Comparison of ENCODE assay signal across 8 mouse cellular contexts in the genomic region with DNA sequence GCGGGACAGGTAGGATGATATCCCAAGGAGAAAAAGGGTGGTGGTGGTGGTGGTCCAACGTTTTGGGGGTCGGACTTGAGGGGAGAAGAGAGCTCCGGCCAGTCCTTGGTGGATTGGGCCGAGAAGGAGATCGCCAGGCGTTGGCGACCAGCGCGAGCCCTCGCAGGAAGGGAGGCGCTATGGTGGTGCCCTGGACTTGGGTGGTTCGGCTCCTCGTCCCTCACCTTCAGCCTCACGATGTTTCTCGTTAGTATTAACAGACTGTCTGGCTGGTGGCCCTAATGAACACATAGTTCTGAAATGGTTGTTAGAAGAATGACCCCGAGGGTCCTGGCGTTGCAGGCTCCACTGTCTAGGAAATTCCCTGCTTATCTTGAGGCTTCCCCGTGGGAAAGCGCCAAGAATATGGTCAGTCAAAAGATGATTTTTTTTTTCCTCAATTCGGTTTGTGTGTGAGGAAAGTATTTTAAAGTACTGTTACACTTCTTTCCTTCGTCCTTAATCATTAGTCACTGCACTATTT. TPM values are rescaled to one million over a fixed set of nuclear protein-coding genes. Genes with fewer than 3 reads are reported as not detected.
DNase-seq lines count a peak whose midpoint lies in the region; ATAC-seq and TF ChIP-seq lines count a peak whose summit lies in the region.

No protein-coding gene starts in this region.

- H3K36me3 ChIP-seq in lung, embryonic 14.5 days (ENCODE audit: insufficient read depth), result no peaks in the 10 kb centered on the region; the same call in 1 of the 2 replicates
- H3K36me3 ChIP-seq in embryonic facial prominence, embryonic 15.5 days, result 0 out of 2 replicates have a peak, but pooled peaks cover 7% of the 10 kb centered on the region
- H3K36me3 ChIP-seq in limb, embryonic 11.5 days (ENCODE audit: control insufficient read depth, insufficient read depth, low read length), result no peaks in the 10 kb centered on the region
- peaks cover 7% of the 10 kb centered on the region; the same call in 1 of the 2 replicates for H3K36me3 ChIP-seq in neural tube, embryonic 15.5 days

- peak overlapping the region; percentile 82 for H3K4me2 ChIP-seq in lung, embryonic 14.5 days
- H3K4me2 ChIP-seq in embryonic facial prominence, embryonic 15.5 days (replicated peaks), result peak overlapping the region; percentile 58
- peak overlapping the region; percentile 68 for H3K4me2 ChIP-seq in limb, embryonic 11.5 days (ENCODE audit: low read depth, severe bottlenecking)
- H3K4me2 ChIP-seq in neural tube, embryonic 15.5 days, result peak overlapping the region; percentile 67

- DNase-seq in lung, embryonic 14.5 days, result no peak
- no peak for DNase-seq in lung, adult 18-20 months
- no peak for DNase-seq in limb, embryonic 11.5 days (ENCODE audit: low spot score)
- DNase-seq in right cerebral cortex, postnatal 4 days, result no peak
- DNase-seq in adrenal gland, adult 2 months, result no peak
- no peak for DNase-seq in gastrocnemius, postnatal 36 days

- peak overlapping the region; percentile 69 for H3K4me3 ChIP-seq in lung, embryonic 14.5 days (ENCODE audit: low read depth, low read length)
- peak overlapping the region; percentile 82 for H3K4me3 ChIP-seq in embryonic facial prominence, embryonic 15.5 days (replicated peaks)
- H3K4me3 ChIP-seq in limb, embryonic 11.5 days (ENCODE audit: low read depth, low read length), result peak overlapping the region; percentile 71
- H3K4me3 ChIP-seq in neural tube, embryonic 15.5 days (replicated peaks), result peak overlapping the region; percentile 59

- H3K27ac ChIP-seq in lung, embryonic 14.5 days (ENCODE audit: low read depth), result peak overlapping the region; percentile 95
- peak overlapping the region; percentile 94 for H3K27ac ChIP-seq in embryonic facial prominence, embryonic 15.5 days (replicated peaks)
- peak overlapping the region; percentile 31; the same call in 1 of the 2 replicates for H3K27ac ChIP-seq in limb, embryonic 11.5 days (replicated peaks; ENCODE audit: low read depth, low read length)
- H3K27ac ChIP-seq in neural tube, embryonic 15.5 days (replicated peaks), result peak overlapping the region; percentile 72

- TF ChIP-seq CTCF in lung, embryonic 14.5 days (IDR thresholded peaks at IDR 0.05; ENCODE audit: low read depth), result no peak

- peak overlapping the region; percentile 75 for H3K9ac ChIP-seq in lung, embryonic 14.5 days
- H3K9ac ChIP-seq in embryonic facial prominence, embryonic 15.5 days, result peak overlapping the region; percentile 73
- peak overlapping the region; percentile 74 for H3K9ac ChIP-seq in limb, embryonic 11.5 days (ENCODE audit: low read length)
- peak overlapping the region; percentile 63 for H3K9ac ChIP-seq in neural tube, embryonic 15.5 days (replicated peaks)

- intact Hi-C loops in gastrocnemius, postnatal 36 days (cut with DNase I), result no loop called here

- peak; percentile 81 for ATAC-seq in lung, embryonic 14.5 days (ENCODE audit: insufficient read depth)
- peak; percentile 41 for ATAC-seq in embryonic facial prominence, embryonic 15.5 days (ENCODE audit: insufficient number of reproducible peaks, low FRiP score, low TSS enrichment, low read depth)
- peak; percentile 77; the same call in 1 of the 2 replicates for ATAC-seq in limb, embryonic 11.5 days (ENCODE audit: insufficient number of reproducible peaks, low FRiP score, low TSS enrichment, low read depth)
- ATAC-seq in neural tube, embryonic 15.5 days (ENCODE audit: low FRiP score), result peak; percentile 63

- no peaks in the 10 kb centered on the region for H3K27me3 ChIP-seq in lung, embryonic 14.5 days (ENCODE audit: insufficient read depth, low read length)
- no peaks in the 10 kb centered on the region for H3K27me3 ChIP-seq in embryonic facial prominence, embryonic 15.5 days
- H3K27me3 ChIP-seq in limb, embryonic 11.5 days (ENCODE audit: control insufficient read depth, insufficient read depth, low read length), result no peaks in the 10 kb centered on the region
- H3K27me3 ChIP-seq in neural tube, embryonic 15.5 days (replicated peaks), result no peaks in the 10 kb centered on the region

- WGBS in lung, embryonic 14.5 days, result under 1% methylated on average over 22 of the region's 22 CpGs
- 1% methylated on average over 22 of the region's 22 CpGs for WGBS in embryonic facial prominence, embryonic 15.5 days
- WGBS in limb, embryonic 11.5 days, result under 1% methylated on average over 22 of the region's 22 CpGs
- under 1% methylated on average over 22 of the region's 22 CpGs for WGBS in neural tube, embryonic 15.5 days

- H3K9me3 ChIP-seq in lung, embryonic 14.5 days (ENCODE audit: low read depth, low read length), result no peaks in the 10 kb centered on the region
- no peaks in the 10 kb centered on the region for H3K9me3 ChIP-seq in embryonic facial prominence, embryonic 15.5 days (replicated peaks)
- H3K9me3 ChIP-seq in limb, embryonic 11.5 days (ENCODE audit: control insufficient read depth, low read length), result no peaks in the 10 kb centered on the region
- H3K9me3 ChIP-seq in neural tube, embryonic 15.5 days (replicated peaks), result no peaks in the 10 kb centered on the region

- H3K4me1 ChIP-seq in lung, embryonic 14.5 days (ENCODE audit: insufficient read depth), result no peaks in the 10 kb centered on the region
- peaks cover 8% of the 10 kb centered on the region; the same call in 1 of the 2 replicates for H3K4me1 ChIP-seq in embryonic facial prominence, embryonic 15.5 days
- H3K4me1 ChIP-seq in limb, embryonic 11.5 days (ENCODE audit: control insufficient read depth, insufficient read depth, low read length), result no peaks in the 10 kb centered on the region
- H3K4me1 ChIP-seq in neural tube, embryonic 15.5 days, result peaks cover 22% of the 10 kb centered on the region

RNA-seq across cellular contexts. Expression of gene Snap23, which starts 0.4 kb away (rescaled TPM):
- 54.7 and 58.2 TPM in 2 replicates for polyA plus RNA-seq in lung, embryonic 14.5 days (2014; fragmentation: Nextera tagmentation; extraction: Ambion mirVana)
- 50.7 and 51.0 TPM in 2 replicates for polyA plus RNA-seq in embryonic facial prominence, embryonic 15.5 days (2015; fragmentation: Nextera tagmentation; extraction: Ambion mirVana)
- polyA plus RNA-seq in limb, embryonic 11.5 days (2014; fragmentation: Nextera tagmentation; extraction: Ambion mirVana), result 67.8 and 70.0 TPM in 2 replicates
- 17.1 and 23.8 TPM in 2 replicates for polyA plus RNA-seq in neural tube, embryonic 15.5 days (2015; fragmentation: Nextera tagmentation; extraction: Ambion mirVana)
- 10 to 100 TPM; 54.3 to 90.8 TPM for total RNA-seq in adrenal gland, adult 2 months (2021)
- polyA plus RNA-seq in adrenal gland, adult 2 months (2012; rRNA removed), result 1.8 and 2.1 TPM in 2 replicates
- 10 to 100 TPM; 40.8 to 42.1 TPM for total RNA-seq in gastrocnemius, postnatal 36 days (2021)

RNA-seq across cellular contexts. Expression of gene Zfp106, which starts 4.2 kb away (rescaled TPM):
- polyA plus RNA-seq in lung, embryonic 14.5 days (2014; fragmentation: Nextera tagmentation; extraction: Ambion mirVana), result 54.0 and 57.9 TPM in 2 replicates
- 46.6 and 51.3 TPM in 2 replicates for polyA plus RNA-seq in embryonic facial prominence, embryonic 15.5 days (2015; fragmentation: Nextera tagmentation; extraction: Ambion mirVana)
- 66.1 and 70.5 TPM in 2 replicates for polyA plus RNA-seq in limb, embryonic 11.5 days (2014; fragmentation: Nextera tagmentation; extraction: Ambion mirVana)
- polyA plus RNA-seq in neural tube, embryonic 15.5 days (2015; fragmentation: Nextera tagmentation; extraction: Ambion mirVana), result 30.8 and 34.0 TPM in 2 replicates
- total RNA-seq in adrenal gland, adult 2 months (2021), result 10 to 100 TPM; 96.7 to 98.7 TPM
- polyA plus RNA-seq in adrenal gland, adult 2 months (2012; rRNA removed), result 35.7 and 49.7 TPM in 2 replicates
- 100 to 1,000 TPM; 507 to 640 TPM for total RNA-seq in gastrocnemius, postnatal 36 days (2021)

RNA-seq across cellular contexts. Expression of gene Haus2, which starts 41.3 kb away (rescaled TPM):
- polyA plus RNA-seq in lung, embryonic 14.5 days (2014; fragmentation: Nextera tagmentation; extraction: Ambion mirVana), result 25.7 and 26.0 TPM in 2 replicates
- 20.6 and 22.4 TPM in 2 replicates for polyA plus RNA-seq in embryonic facial prominence, embryonic 15.5 days (2015; fragmentation: Nextera tagmentation; extraction: Ambion mirVana)
- polyA plus RNA-seq in limb, embryonic 11.5 days (2014; fragmentation: Nextera tagmentation; extraction: Ambion mirVana), result 31.1 and 32.3 TPM in 2 replicates
- 26.2 and 27.9 TPM in 2 replicates for polyA plus RNA-seq in neural tube, embryonic 15.5 days (2015; fragmentation: Nextera tagmentation; extraction: Ambion mirVana)
- total RNA-seq in adrenal gland, adult 2 months (2021), result 10 to 100 TPM in 1 of 2 experiments, 1 to 10 TPM in 1; 9.4 to 12.6 TPM
- polyA plus RNA-seq in adrenal gland, adult 2 months (2012; rRNA removed), result 0.61 and 0.95 TPM in 2 replicates
- total RNA-seq in gastrocnemius, postnatal 36 days (2021), result 1 to 10 TPM; 5.0 to 7.2 TPM

RNA-seq across cellular contexts. Expression of gene Lrrc57, which starts 41.5 kb away (rescaled TPM):
- polyA plus RNA-seq in lung, embryonic 14.5 days (2014; fragmentation: Nextera tagmentation; extraction: Ambion mirVana), result 22.6 and 23.5 TPM in 2 replicates
- polyA plus RNA-seq in embryonic facial prominence, embryonic 15.5 days (2015; fragmentation: Nextera tagmentation; extraction: Ambion mirVana), result 24.7 and 26.3 TPM in 2 replicates
- polyA plus RNA-seq in limb, embryonic 11.5 days (2014; fragmentation: Nextera tagmentation; extraction: Ambion mirVana), result 29.0 and 31.9 TPM in 2 replicates
- polyA plus RNA-seq in neural tube, embryonic 15.5 days (2015; fragmentation: Nextera tagmentation; extraction: Ambion mirVana), result 32.7 and 36.7 TPM in 2 replicates
- 10 to 100 TPM; 17.9 to 21.6 TPM for total RNA-seq in adrenal gland, adult 2 months (2021)
- 5.8 and 7.6 TPM in 2 replicates for polyA plus RNA-seq in adrenal gland, adult 2 months (2012; rRNA removed)
- 10 to 100 TPM; 10.3 to 11.0 TPM for total RNA-seq in gastrocnemius, postnatal 36 days (2021)

Comparison
In these comparisons a context has a peak if more than half of its experiments do, and no peak if none do; other contexts are left out.
1. H3K27ac ChIP-seq: peak in every context shown above with its lines; median percentile 95 in lung, embryonic 14.5 days; 94 in embryonic facial prominence, embryonic 15.5 days; 72 in neural tube, embryonic 15.5 days; 31 in limb, embryonic 11.5 days.
2. RNA of gene Haus2, which starts 41.3 kb away (polyA plus RNA-seq): 31.1 to 32.3 TPM in limb, embryonic 11.5 days, 26.2 to 27.9 TPM in neural tube, embryonic 15.5 days, 25.7 to 26.0 TPM in lung, embryonic 14.5 days and 20.6 to 22.4 TPM in embryonic facial prominence, embryonic 15.5 days; 0.61 to 0.95 TPM in adrenal gland, adult 2 months; every median in the first group is over 10 times any median in the second.
3. Peak in every context shown above with its lines, with median percentiles within 50 percentile points of each other: ATAC-seq, H3K4me2 ChIP-seq, H3K4me3 ChIP-seq and H3K9ac ChIP-seq.